Mouse (Mus musculus) ovary, postnatal 10 days (tissue): Measurements from ENCODE around the gene Nphs1.
"Not testable (repeated sequence)": the region's sequence is repeated elsewhere in the genome, so short reads cannot be mapped to it uniquely, and the experiment has no call there.

Experiments used
- DNase-seq: peaks from one replicate; pipeline ENCODE4 v3.0.0; 2022; ENCODE audit warnings: low spot score

Nphs1 gene

DNA sequence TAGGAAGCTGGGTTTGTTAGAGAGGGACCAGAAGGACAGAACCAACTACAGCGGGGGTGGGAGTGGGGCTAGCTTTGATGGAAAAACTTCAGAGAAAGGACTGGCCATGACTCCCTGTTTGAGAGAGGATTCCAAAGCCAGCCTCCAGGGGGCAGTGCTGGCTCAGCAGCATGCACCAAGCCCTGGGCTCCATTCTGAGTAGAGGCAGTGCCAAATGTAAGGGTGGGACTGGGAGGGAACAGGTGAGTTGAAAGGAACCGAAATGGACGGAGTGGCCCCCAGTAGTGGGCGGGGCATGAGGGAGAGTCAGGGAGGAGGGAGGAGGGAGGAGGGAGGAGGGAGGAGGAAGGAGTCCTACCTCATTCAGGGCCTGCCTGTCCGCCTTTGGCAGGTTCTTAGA, 17.4 kb upstream of the Nphs1 start:
- DNase-seq = no peak

DNA sequence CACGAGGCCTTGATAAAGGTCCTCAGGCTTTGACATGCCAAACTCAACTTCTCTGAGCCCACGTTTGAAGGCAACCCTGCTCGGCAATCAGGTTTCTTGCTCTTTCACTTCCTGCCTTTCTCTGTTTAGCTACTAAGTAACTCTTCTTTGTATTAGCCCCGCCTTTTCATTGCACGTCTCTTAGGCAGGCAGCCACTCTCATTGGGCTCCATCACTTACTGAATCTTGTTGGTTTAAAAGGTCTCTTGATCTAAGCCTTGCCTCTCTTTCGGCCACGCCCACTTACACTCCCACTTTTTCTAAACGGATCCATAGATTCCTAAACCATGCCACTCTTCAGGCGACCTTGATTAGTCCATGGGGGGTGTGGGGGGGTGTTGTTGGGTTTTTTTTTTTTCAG, 14.4 kb upstream of the Nphs1 start:
- DNase-seq = no peak

DNA sequence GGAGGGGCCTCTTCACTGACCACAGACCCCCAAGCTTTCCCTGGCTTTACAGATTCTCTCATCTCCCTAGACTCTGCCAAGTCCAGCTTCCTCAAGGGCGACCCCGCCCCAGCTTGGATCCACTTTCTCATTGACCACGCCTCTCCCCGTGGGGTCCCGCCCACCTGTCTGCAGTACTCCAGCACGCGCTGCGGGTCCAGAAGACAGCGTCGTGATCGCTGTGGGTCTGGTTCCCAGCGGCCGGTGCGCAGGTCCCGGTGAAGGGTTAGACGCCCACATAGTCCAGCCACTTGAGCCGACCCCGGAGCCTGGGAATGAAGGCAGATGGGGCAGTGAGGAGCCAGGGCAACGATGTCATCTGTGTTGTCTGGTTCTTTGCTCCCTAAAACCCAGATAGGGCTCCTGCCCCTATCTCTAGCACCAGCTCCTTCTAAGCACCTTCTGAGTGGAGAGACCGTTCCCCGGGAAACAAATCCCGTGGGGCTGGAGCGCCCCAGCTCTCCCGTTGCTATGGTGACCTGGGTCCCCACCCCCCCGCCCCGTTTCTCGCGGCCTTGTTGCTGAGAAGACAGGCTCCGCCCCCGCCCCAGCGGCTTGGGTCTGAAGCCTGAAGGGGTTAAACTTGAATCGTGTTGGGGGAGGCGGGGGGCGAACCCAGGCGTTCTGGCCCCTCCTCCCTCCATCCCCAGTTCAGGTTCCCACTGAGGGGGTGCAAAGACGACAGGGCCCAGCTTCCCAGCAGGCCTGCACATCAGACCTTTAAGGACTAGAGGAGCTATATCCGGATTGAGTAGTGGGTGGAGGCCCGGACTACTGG, 13.8 kb upstream of the Nphs1 start:
- no peak for DNase-seq

DNA sequence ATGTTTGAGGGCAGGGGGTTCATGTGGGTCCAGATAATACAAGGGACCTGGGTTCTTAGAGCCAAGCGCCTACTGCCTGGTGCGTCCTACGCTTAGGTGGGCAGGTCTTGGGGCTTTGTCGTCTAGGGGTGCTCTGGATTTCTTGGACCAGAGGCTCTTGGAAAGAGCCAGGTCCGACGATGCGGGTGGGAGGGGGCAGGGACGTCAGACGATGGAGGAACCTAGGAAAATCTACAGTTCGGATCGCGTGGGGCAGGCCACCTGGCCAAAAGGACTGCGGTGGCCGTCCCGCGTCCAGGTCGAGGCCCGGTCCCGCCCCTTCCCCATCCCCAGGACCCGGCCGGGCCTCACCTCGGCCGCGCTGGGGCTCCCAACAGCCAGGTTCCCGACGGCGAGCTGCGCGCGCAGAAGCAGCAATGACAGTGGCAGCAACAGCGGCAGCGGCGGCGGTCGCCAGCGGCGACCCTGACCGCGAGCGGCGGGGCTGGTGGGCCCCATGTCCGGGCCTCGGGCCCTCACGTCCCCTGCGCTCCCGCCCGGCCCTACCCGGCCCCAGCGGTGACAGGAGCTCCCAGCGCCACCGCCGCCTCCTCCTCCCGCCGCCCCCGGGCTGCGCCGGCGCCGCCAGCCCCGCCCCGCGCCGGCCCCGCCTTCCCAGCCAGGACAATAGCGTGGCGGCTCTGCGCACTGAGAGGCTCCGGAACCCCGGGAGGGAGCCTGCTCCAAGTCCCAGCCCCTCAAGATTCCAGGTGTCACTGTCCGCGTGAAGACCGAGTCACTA, 13.0 kb upstream of the Nphs1 start, which contains the start of gene Aplp1:
Aplp1 (minus strand) TSS at position 565 of the 781 bp plus-strand sequence.
- no peak for DNase-seq

DNA sequence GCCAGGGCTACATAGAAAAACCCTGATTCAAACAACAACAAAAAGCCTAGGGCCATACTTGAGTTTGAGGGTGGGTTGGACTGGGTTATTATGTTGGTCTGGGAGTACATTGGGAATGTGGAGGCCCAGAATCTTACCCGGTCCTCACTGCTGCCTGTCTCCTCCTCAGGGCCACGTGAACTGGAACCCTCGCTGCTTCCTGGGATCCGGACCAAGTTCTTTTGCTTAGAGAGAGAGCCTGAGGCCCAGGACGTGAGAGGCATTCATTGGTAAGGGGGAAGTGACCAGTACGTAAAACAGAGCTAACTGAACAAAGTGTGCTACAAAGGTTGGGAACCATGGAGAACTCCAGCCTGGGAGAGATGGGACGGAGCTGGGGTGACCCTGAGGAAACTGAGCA, 7.9 kb upstream of the Nphs1 start:
- DNase-seq = no peak

DNA sequence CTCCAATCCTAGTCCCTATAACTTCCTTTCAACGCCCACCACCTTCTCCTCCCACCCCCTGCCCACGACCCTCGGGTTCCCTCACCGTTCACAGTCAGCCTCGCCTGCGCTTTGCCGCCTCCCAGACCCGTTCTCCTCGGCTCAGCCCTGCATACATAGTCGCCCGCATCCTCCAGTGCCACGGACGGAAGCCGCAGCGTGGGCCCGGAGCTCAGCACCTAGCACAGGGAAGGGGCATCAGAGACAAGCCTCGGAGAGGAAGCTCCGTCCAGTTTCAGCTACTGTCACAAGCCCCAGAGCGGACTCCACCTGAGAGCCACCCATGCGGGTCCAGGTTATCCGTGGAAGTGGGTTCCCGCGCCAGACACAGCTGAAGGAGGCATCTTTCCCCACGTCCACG, 4.8 kb upstream of the Nphs1 start:
- DNase-seq = no peak

DNA sequence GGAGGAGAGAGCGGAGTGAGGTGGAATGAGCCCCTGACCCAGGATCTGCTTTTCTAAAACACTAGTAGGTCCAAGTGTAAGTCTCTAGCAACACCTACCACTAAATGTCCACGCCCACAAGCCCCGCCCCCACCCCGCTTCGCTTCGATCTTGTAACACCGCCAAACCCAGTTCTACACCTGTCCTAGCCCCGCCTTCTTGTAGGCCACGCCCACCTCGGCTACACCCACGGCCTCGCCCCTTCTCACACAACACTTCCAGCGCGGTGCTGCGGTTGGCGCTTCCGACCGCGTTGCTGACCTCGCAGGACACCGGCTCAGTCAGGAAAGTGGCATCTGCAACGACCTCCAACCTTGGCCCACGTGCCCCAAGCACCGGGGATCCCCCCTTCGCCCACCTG, 4.3 kb upstream of the Nphs1 start:
- no peak for DNase-seq

DNA sequence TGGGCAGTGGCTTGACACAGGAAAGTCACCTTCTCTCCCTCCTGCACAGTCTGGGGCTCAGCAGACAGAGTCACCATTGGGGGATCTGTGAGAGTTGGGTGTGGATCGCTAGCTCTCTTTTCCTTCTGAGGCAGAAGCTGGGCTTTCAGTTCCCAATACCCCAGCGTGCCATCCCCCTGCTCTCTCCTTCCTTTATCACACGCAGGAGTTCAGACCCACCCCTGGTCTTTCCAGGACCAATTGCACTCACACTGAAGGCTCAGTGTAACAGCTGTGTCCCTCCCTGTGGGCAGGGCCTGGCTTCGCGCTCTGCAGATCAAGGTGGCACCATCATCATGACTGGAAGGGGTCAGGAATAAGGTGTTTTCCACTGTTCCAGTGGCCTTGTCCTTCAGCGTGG, 3.9 kb upstream of the Nphs1 start:
- no peak for DNase-seq

DNA sequence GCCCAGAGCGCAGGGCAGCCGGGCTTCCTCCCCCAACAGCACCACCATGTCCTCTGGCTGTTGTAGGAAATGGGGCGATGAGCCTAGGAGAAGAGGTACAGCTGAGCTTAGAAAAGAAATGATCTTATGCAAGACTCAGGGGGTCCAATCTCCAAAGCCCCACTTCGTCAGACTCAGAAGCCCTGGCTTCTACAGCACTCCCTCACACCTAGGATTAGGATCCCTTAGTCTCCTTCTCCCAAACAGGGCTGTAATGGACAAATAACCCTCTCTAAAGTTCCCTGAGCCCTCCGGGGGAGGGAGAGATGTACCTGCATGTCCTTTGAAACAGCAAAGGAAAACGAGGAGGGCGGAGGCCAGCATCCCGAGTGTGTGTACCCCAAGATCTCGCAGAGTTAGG, 1.6 kb upstream of the Nphs1 start:
- DNase-seq = no peak

DNA sequence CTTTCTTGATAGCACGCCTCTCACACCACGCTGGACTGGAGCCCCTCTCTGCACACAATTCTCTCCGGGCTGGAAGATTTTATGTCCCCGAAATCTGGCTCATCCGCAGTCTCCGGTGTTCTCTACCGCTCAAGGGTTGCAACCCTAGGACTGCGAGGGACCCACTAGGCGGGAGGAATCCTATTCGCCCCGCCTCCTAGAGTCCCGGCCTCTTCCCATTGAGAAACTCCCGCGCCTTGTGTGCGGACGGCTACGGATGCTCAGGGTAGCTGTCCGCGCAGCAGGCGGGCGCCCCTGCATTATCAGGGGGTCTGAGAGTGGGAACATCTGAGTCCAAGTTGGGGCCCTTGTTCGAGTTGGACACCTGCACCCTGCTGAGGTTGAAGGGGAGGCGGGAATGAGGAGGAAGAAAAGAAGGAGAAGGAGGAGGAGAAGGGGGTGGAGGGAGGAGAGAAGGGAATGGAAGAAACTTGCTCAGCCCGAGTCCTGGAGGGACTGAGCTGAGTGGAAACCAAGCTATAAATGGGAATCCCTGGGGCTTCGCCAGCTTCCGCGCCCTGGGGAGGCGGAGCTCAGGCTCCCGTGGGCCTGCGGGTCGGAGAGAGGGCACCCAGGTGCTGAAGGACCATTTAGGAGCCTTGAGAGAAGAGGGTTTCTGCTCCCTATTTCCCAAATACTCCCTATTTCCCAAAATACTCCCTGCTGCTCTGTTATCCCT, 1.0 kb upstream of the Nphs1 start:
- DNase-seq = no peak

DNA sequence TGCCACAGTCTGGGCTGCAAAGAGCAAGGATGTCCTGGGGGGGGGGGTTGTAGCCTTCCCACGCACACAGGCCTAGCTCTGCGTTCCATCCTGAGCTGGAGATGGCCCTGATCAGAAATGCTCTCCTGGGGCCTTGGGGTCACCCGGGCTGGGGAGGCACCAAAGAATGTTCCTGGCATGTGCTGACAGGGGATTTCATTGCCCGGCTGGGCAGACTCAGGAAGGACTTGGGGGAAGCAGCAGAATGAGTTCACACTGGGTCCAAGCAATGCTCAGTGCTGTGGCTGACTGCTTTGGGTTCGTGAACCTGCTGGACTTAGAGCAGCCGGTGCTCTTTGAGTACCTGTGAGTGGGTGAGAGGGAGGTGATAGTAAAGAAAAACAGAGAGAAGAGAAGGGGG, 1.4 kb downstream of the Nphs1 start:
- no peak for DNase-seq

DNA sequence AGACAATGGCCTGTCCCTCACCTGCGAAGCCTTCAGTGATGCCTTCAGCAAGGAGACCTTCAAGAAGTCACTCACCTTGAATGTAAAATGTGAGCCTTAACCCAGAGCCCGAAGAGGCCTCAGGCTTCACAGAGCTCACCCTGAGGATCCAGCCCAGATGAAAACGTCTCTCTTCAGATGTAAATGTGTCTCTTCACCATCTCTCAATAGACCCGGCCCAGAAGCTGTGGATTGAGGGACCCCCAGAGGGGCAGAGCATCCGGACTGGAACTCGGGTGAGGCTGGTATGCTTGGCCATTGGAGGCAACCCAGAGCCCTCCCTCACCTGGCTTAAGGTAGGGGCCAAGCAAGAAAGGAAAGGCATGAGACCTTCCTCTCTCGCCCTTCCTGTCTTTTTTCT, 5.5 kb downstream of the Nphs1 start:
- no peak for DNase-seq

DNA sequence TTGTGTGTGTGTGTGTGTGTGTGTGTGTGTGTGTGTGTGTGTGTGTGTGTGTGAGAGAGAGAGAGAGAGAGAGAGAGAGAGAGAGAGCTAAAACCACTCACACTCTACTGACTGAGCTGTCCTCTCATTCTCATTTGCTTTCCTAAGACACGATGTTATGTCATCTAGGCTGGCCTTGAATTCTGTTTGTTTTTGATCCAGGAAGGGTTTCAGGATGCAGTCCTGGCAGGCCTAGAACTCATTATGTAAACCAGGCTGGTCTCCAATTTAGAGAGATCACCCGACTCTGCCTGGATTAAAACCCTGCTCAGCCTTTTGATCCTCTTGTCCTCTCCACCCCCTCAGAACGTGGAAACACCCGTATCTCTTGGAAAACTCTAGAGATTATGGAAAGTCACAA, 5.9 kb downstream of the Nphs1 start:
- no peak for DNase-seq

DNA sequence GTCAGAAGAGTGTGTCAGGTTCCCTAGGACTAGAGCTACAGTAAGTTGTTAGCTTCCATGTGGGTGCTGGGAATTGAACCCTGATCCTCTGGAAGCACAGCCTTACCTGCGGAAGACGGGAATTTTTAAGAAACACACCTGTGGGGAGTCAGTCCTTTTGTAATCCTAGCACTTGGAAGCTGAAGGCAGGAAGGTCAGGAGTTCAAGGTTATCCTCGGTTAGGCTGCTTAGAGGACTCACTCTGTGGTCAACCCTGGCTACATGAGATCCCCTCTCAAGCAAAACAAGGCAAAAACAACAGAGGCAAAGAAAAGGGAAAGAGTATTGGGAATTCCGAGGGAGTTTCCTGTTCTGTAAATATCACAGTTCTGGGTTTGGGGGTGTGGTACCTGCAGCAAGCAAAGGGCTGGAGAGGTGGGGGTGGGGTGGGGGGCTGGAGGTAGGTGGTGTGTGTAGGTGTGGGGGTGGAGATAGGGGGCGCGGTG, 6.7 kb downstream of the Nphs1 start:
- no peak for DNase-seq

DNA sequence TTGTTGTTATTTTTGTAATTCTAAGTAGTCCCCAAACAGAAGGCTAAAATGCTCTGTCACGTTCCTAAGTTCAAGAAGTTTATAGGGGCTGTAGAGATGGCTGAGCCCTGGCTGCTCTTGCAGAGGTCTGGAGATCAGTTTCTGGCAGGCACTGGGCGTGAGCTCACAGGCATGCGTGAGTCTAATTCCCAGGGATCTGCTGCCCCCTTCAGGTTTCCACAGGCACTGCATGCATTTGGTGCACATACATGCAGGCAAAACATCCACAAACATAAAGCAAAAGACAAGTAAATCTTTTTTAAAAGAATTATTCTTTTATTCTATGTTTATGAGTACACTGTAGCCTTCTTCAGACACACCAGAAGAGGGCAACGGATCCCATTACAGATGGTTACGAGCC, 14.3 kb downstream of the Nphs1 start:
- DNase-seq = no peak

DNA sequence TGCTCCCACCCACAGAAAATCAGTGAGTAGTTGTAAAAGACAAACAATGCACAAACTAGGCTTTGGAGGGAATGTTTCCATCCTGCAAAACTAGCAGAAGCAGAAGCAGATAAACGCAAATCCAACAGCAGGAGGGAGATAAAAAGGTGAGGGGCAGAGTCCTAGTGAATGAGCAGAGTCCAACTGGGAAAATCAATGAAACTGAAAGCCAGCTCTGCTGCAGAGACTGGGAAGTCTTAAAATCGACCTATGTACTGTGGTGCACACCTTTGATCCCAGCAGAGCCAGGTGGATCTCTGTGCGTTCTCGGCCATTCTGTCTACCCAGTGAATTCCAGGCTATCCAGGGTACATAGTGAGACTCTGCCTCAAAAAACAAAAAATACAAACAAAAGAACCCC, 16.9 kb downstream of the Nphs1 start:
- no peak for DNase-seq

DNA sequence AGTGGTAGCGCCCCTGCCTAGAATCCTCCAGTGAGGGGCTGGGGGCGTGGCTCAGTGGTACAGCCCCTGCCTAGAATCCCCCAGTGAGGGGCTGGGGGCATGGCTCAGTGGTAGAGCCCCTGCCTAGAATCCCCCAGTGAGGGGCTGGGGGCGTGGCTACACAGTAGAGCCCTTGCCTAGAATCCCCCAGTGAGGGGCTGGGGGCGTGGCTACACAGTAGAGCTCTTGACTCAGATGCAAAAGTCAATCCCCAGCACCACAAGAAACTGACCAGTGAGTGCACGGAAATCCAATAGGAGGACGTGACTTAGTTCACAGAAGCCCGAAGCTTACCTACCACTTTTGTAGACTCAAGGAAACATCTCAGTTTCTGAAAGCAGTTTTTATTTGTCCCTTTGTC, 18.0 kb downstream of the Nphs1 start:
- not testable (repeated sequence) for DNase-seq

DNA sequence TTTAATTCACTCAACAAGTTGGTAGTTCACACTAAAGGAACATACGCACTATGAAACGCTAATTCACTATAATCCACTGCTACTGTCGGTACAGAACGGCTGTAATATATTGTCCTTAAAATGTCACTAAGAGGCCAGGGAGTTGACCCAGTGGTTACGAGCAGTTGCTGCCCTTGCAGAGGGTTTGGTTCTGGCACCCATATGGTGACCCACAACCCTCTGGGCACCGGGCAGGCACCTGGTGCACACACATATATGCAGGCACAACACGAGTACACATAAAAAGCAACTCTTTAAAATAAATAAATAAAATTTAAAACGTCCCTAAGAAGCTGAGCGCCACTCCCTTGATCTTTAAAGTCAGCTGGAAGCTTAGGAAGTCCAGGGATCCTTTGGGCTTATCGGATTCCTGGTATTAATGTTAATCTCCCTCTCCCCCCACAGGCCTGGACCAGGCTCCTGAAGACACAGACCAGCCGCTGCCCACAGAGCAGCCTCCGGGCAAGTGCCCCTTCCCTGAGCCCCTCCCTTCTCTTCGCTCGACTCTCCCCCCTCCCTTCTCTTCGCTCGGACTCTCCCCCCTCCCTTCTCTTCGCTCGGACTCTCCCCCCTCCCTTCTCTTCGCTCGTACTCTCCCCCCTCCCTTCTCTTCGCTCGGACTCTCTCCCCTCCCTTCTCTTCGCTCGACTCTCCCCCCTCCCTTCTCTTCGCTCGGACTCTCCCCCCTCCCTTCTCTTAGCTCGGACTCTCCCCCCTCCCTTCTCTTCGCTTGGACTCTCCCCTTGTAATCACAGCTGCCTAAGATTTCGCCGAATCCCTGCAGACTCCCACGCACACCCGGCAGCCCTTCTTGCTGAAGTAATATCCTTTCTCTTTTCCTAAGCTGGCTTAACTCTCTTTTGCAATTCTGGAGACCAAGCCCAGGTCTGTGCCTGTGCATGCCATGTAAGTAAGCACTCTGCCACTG, 19.6 kb downstream of the Nphs1 start:
- no peak for DNase-seq

DNA sequence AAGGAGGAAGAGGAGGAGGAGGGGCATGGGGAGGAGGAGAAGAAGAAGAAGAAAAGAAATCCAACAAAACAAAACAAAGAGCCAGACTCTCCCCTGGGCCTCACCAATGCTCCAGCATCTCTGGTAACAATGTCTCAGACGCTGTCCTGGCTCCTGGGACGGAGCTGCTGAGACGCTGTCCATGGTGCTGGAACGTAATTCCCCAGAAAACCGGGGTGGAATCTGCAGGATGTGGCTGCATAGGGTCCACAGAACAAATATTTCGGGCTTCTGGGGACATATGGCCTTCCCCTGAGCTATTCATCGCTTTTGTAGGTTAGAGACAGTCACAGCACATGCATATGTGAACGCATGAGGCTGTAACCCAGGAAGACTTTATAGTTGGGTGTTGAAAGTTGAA, 26.1 kb downstream of the Nphs1 start:
- DNase-seq = no peak

DNA sequence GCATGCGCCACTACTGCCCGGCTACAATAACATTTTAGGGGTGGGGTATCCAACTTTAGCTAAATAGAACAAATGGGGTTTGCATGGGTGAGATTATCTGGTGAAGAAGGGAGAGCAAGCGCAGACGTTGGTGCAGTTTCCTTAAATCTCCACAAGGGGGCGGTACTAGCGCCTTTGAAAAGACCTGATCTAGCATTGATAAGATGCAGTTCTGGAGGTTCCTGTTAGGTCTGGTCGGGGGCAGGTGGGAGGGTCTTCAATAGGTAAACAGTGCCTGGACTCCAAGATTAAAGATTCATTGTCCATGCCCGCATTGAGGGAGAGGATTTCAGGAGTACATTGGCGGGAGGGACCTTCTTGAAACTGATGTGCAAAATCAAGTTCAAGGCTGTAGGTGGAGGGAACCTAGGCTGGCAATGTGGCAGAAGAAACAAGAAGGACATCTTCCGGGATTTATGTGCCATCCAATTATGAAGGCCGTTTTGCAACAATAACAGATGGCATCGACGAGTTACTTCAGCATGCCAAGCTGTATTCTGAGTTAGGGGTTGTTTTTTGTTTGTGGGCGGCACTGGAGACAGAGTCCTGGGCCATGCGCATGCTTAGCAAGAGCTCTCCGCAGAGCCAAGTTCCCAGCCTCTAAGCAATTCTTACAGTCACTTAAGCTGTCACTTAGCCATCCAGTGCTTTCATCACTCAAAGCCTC, 32.3 kb downstream of the Nphs1 start:
- DNase-seq = no peak

DNA sequence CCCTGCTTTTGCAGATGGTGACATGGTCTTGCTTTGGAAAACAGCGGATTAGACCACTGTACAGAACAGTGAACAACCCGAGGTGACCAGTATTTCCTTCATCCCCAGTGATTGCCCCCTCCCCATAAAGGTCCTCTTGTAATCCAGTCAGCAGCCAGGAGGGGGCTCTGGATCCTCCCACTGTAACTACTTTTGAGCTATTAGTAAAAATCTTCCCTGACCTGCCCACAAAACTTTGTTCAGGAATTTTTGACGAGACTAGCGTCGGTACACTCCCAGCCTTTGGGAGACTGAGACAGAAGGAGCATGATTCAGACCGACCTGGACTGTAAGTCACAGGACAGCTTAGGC, 32.8 kb downstream of the Nphs1 start:
- DNase-seq = no peak
